Mouse (Mus musculus) E14TG2a.4 (cell line): Measurements from ENCODE around the gene Kif27.

ENCODE experiments used
- H3K27me3 ChIP-seq: 2 replicates; pipeline ENCODE4 v1.6.1; 2014; ENCODE audit warnings: low read length, control low read depth; ENCODE audit not compliant: insufficient read depth
- H3K36me3 ChIP-seq: 2 replicates; pipeline ENCODE4 v1.6.1; 2014; ENCODE audit warnings: low read length, control low read depth; ENCODE audit not compliant: insufficient read depth
- H3K4me1 ChIP-seq: replicated peaks from 2 replicates; pipeline ENCODE4 v1.6.1; 2014; ENCODE audit warnings: low read depth, low read length, control low read depth
- H3K4me3 ChIP-seq: replicated peaks from 2 replicates; pipeline ENCODE4 v1.5.1; 2014; ENCODE audit warnings: mild to moderate bottlenecking, low read length
- H3K9me3 ChIP-seq: 2 replicates; pipeline ENCODE4 v1.6.1; 2014; ENCODE audit warnings: low read length, control low read depth
- CTCF ChIP-seq: conservative IDR thresholded peaks from 2 replicates; pipeline ENCODE4 v1.5.1; 2014; ENCODE audit warnings: low read length
- NANOG ChIP-seq: IDR thresholded peaks from 2 replicates; pipeline ENCODE4 v1.6.1; 2014; ENCODE audit warnings: borderline replicate concordance, low read length, mixed read lengths
- POU5F1 ChIP-seq: IDR thresholded peaks from 2 replicates; pipeline ENCODE4 v1.6.1; 2014; ENCODE audit warnings: low read length, borderline replicate concordance

Kif27 gene

GRCm38 (mm10) chr13:58389324-58389951, 30.5 kb upstream of the Kif27 start:
- TF ChIP-seq CTCF (no peak), POU5F1 (no peak), NANOG (no peak)
- Histone ChIP-seq H3K4me1 (peaks cover 16% of the 10 kb centered on the region), H3K27me3 (no peaks in the 10 kb centered on the region), H3K9me3 (no peaks in the 10 kb centered on the region), H3K36me3 (peaks cover 53% of the 10 kb centered on the region), H3K4me3 (no peak overlapping the region)

GRCm38 (mm10) chr13:58388379-58388778, 29.5 kb upstream of the Kif27 start:
- Histone ChIP-seq H3K9me3 (no peaks in the 10 kb centered on the region), H3K27me3 (0 out of 2 replicates have a peak, but pooled peaks cover 5% of the 10 kb centered on the region), H3K4me3 (no peak overlapping the region), H3K36me3 (peaks cover 43% of the 10 kb centered on the region), H3K4me1 (peaks cover 22% of the 10 kb centered on the region)
- TF ChIP-seq POU5F1 = no peak
- no peak for TF ChIP-seq NANOG
- TF ChIP-seq CTCF = no peak

- H3K4me1 ChIP-seq = peaks cover 22% of the 10 kb centered on the region
- no peak overlapping the region for H3K4me3 ChIP-seq
- TF ChIP-seq POU5F1 (no peak), CTCF (peak; percentile 78)
- H3K36me3 ChIP-seq = peaks cover 42% of the 10 kb centered on the region
- H3K27me3 ChIP-seq = 0 out of 2 replicates have a peak, but pooled peaks cover 5% of the 10 kb centered on the region
- peaks cover 2% of the 10 kb centered on the region; the same call in 1 of the 2 replicates for H3K9me3 ChIP-seq
Measured at GRCm38 (mm10) chr13:58387948-58388347, 29.0 kb upstream of the Kif27 start.

- Histone ChIP-seq H3K36me3 (peaks cover 43% of the 10 kb centered on the region), H3K9me3 (peaks cover 24% of the 10 kb centered on the region), H3K27me3 (0 out of 2 replicates have a peak, but pooled peaks cover 5% of the 10 kb centered on the region), H3K4me1 (peaks cover 22% of the 10 kb centered on the region), H3K4me3 (peak overlapping the region; percentile 84)
- TF ChIP-seq POU5F1 (no peak), CTCF (no peak), NANOG (no peak)
Measured at GRCm38 (mm10) chr13:58385547-58385920, 26.6 kb upstream of the Kif27 start.

- TF ChIP-seq POU5F1 = no peak
- TF ChIP-seq NANOG = no peak
- no peak for TF ChIP-seq CTCF
- peak within 1 kb of the TSS; percentile 84 for H3K4me3 ChIP-seq
Measured at GRCm38 (mm10) chr13:58384779-58385546, 26.0 kb upstream of the Kif27 start, which contains the start of gene 2210016F16Rik. TSS of gene 2210016F16Rik (minus strand) at chr13:58385225.

GRCm38 (mm10) chr13:58384371-58384770, 25.4 kb upstream of the Kif27 start:
- Histone ChIP-seq H3K36me3 (peaks cover 33% of the 10 kb centered on the region), H3K4me3 (peak overlapping the region; percentile 84), H3K9me3 (peaks cover 36% of the 10 kb centered on the region), H3K4me1 (peaks cover 22% of the 10 kb centered on the region), H3K27me3 (0 out of 2 replicates have a peak, but pooled peaks cover 5% of the 10 kb centered on the region)
- TF ChIP-seq CTCF (no peak), POU5F1 (no peak)

More at GRCm38 (mm10) chr13:58384779-58385546, 26.0 kb upstream of the Kif27 start, which contains the start of gene 2210016F16Rik:
- Histone ChIP-seq H3K9me3 (peaks cover 30% of the 10 kb centered on the region), H3K36me3 (peaks cover 38% of the 10 kb centered on the region), H3K27me3 (0 out of 2 replicates have a peak, but pooled peaks cover 5% of the 10 kb centered on the region), H3K4me1 (peaks cover 22% of the 10 kb centered on the region)

- Histone ChIP-seq H3K9me3 (peaks cover 15% of the 10 kb centered on the region), H3K27me3 (no peaks in the 10 kb centered on the region), H3K4me1 (peaks cover 3% of the 10 kb centered on the region; the same call in 1 of the 2 replicates), H3K36me3 (no peaks in the 10 kb centered on the region), H3K4me3 (no peak overlapping the region)
- no peak for TF ChIP-seq CTCF
- TF ChIP-seq POU5F1 = no peak
- no peak for TF ChIP-seq NANOG
Measured at GRCm38 (mm10) chr13:58373153-58373470, 14.2 kb upstream of the Kif27 start.

GRCm38 (mm10) chr13:58372278-58373152, 13.6 kb upstream of the Kif27 start:
- no peak for TF ChIP-seq NANOG
- no peak for TF ChIP-seq CTCF
- no peak for TF ChIP-seq POU5F1
- peaks cover 15% of the 10 kb centered on the region for H3K9me3 ChIP-seq
- H3K36me3 ChIP-seq = no peaks in the 10 kb centered on the region
- H3K4me3 ChIP-seq = no peak overlapping the region
- peaks cover 6% of the 10 kb centered on the region; the same call in 1 of the 2 replicates for H3K4me1 ChIP-seq
- H3K27me3 ChIP-seq = no peaks in the 10 kb centered on the region
